Mouse (Mus musculus) lung, postnatal 0 days (tissue): ENCODE measurements around the gene Cdk17.

ENCODE experiments used
- CTCF ChIP-seq: IDR thresholded peaks from 2 replicates; pipeline ENCODE4 v1.5.1; 2016; ENCODE audit warnings: antibody characterized with exemption, mild to moderate bottlenecking
- EP300 ChIP-seq: IDR thresholded peaks from 2 replicates; pipeline ENCODE4 v1.6.1; 2016; ENCODE audit warnings: antibody characterized with exemption, mild to moderate bottlenecking, control low read depth

GRCm38 (mm10) chr10:93255294-93255693, 94.6 kb downstream of the Cdk17 start:
- TF ChIP-seq CTCF (no peak), EP300 (no peak)
